Mouse (Mus musculus) heart, postnatal 14 days (tissue): Measurements from ENCODE around the gene Trpm8. TPM values are rescaled to one million over a fixed set of nuclear protein-coding genes. Genes with fewer than 3 reads are reported as not detected.

Source experiments
- DNase-seq, 2 experiments: peaks; one replicate each; pipeline ENCODE4 v3.0.0; 2021 to 2022
- intact Hi-C: fragments of 180-260 bp; cut with DNase I; formaldehyde crosslinking; loops from one replicate; pipeline ENCODE4 v1.15.1; 2025
- total RNA-seq, 2 experiments: library from RNA; stranded (reverse); gene quantifications; 2 replicates each; pipeline ENCODE4 v1.2.3; 2021

Gene Trpm8
- total RNA-seq, 2 experiments from 2014 or later, result not detected

- DNase-seq, result no peak
- intact Hi-C loops, result no loop called here
Measured at GRCm38 (mm10) chr1:88245881-88246280, 31.6 kb upstream of the Trpm8 start.

GRCm38 (mm10) chr1:88246386-88246785 lies 31.1 kb upstream of the Trpm8 start:
- DNase-seq, result no peak

GRCm38 (mm10) chr1:88247660-88248059 lies 29.8 kb upstream of the Trpm8 start:
- peak in 1 of 2 experiments; percentile 10 for DNase-seq
- intact Hi-C loops, result no loop called here

More at GRCm38 (mm10) chr1:88246386-88246785, 31.1 kb upstream of the Trpm8 start:
- intact Hi-C loops, result no loop called here

- intact Hi-C loops, result no loop called here
- DNase-seq, result no peak
Measured at GRCm38 (mm10) chr1:88248658-88249057, 28.8 kb upstream of the Trpm8 start.

- DNase-seq, result no peak
- intact Hi-C loops, result no loop called here
Measured at GRCm38 (mm10) chr1:88249596-88249995, 27.9 kb upstream of the Trpm8 start.

- intact Hi-C loops, result no loop called here
- no peak for DNase-seq
Measured at GRCm38 (mm10) chr1:88250023-88250422, 27.4 kb upstream of the Trpm8 start.

GRCm38 (mm10) chr1:88253106-88253505 lies 24.4 kb upstream of the Trpm8 start:
- no peak for DNase-seq
- intact Hi-C loops, result no loop called here

- no peak for DNase-seq
- intact Hi-C loops, result no loop called here
Measured at GRCm38 (mm10) chr1:88253540-88253939, 23.9 kb upstream of the Trpm8 start.

GRCm38 (mm10) chr1:88254793-88255465 lies 22.5 kb upstream of the Trpm8 start:
- intact Hi-C loops, result no loop called here
- DNase-seq, result no peak

GRCm38 (mm10) chr1:88255466-88255857 lies 22.0 kb upstream of the Trpm8 start:
- intact Hi-C loops, result no loop called here

GRCm38 (mm10) chr1:88255989-88256754 lies 21.3 kb upstream of the Trpm8 start:
- intact Hi-C loops, result no loop called here
- DNase-seq, result no peak

More at GRCm38 (mm10) chr1:88255466-88255857, 22.0 kb upstream of the Trpm8 start:
- DNase-seq, result no peak

- intact Hi-C loops, result no loop called here
- DNase-seq, result no peak
Measured at GRCm38 (mm10) chr1:88256886-88257663, 20.4 kb upstream of the Trpm8 start.

- intact Hi-C loops, result no loop called here
- no peak for DNase-seq
Measured at GRCm38 (mm10) chr1:88257681-88258080, 19.8 kb upstream of the Trpm8 start.

- DNase-seq, result no peak
- intact Hi-C loops, result no loop called here
Measured at GRCm38 (mm10) chr1:88258361-88258760, 19.1 kb upstream of the Trpm8 start.

GRCm38 (mm10) chr1:88258881-88259642 lies 18.4 kb upstream of the Trpm8 start:
- peak in 1 of 2 experiments; percentile 57 for DNase-seq
- intact Hi-C loops, result no loop called here

- no peak for DNase-seq
- intact Hi-C loops, result no loop called here
Measured at GRCm38 (mm10) chr1:88259643-88260024, 17.8 kb upstream of the Trpm8 start.

- peak; percentile 54 to 61 for DNase-seq
- intact Hi-C loops, result no loop called here
Measured at GRCm38 (mm10) chr1:88260114-88260513, 17.3 kb upstream of the Trpm8 start.

- intact Hi-C loops, result no loop called here
- no peak for DNase-seq
Measured at GRCm38 (mm10) chr1:88260604-88261377, 16.7 kb upstream of the Trpm8 start.

- intact Hi-C loops, result no loop called here
Measured at GRCm38 (mm10) chr1:88261706-88262105, 15.8 kb upstream of the Trpm8 start.

GRCm38 (mm10) chr1:88262255-88262654 lies 15.2 kb upstream of the Trpm8 start:
- intact Hi-C loops, result no loop called here
- DNase-seq, result peak in 1 of 2 experiments; percentile 64

More at GRCm38 (mm10) chr1:88261706-88262105, 15.8 kb upstream of the Trpm8 start:
- no peak for DNase-seq
